Mouse (Mus musculus): ENCODE measurements around the gene Traf3ip1. TPM values are rescaled to one million over a fixed set of nuclear protein-coding genes. Genes with fewer than 3 reads are reported as not detected.

Gene Traf3ip1
- total and polyA plus RNA-seq, 3 experiments, result 5.0 to 7.5 (median 5.9) TPM

- dilution Hi-C loops (cut with MboI; ENCODE audit: extremely low pct_ligation_motif_present, extremely low pct_unique_long_range_greater_than_20kb, low sequenced_read_pairs), result no loop called here
- H3K9ac ChIP-seq (ENCODE audit: insufficient read depth, low read depth), result no peak overlapping the region
- no peaks in the 10 kb centered on the region for H3K9me3 ChIP-seq (replicated peaks; ENCODE audit: low read length)
- H3K36me3 ChIP-seq (replicated peaks in 1 of 2; ENCODE audit: control insufficient read depth in 1 of 2, insufficient read depth in 1 of 2, low read length in 1 of 2), result peaks cover 0 to 7% of the 10 kb centered on the region in 2 experiments
- no peaks in the 10 kb centered on the region for H3K27me3 ChIP-seq (replicated peaks)
- in situ Hi-C loops (cut with MboI; ENCODE audit: low pct_ligation_motif_present, low pct_unique_long_range_greater_than_20kb, low sequenced_read_pairs), result no loop called here
- H3K27ac ChIP-seq (ENCODE audit: insufficient read depth, low read depth), result peak overlapping the region; percentile 39; the same call in 1 of the 2 replicates
- H3K4me2 ChIP-seq (ENCODE audit: insufficient read depth, low read depth, poor library complexity, severe bottlenecking), result peak overlapping the region; percentile 14; the same call in 1 of the 2 replicates
- H3K4me3 ChIP-seq (replicated peaks in 1 of 3; ENCODE audit: low read depth in 2 of 3, low read length in 2 of 3, poor library complexity in 1 of 3), result no peak overlapping the region
- peaks cover 6 to 53% of the 10 kb centered on the region in 2 experiments; a peak in 3 of 4 replicates for H3K4me1 ChIP-seq (ENCODE audit: control insufficient read depth in 1 of 2, insufficient read depth in 2 of 2)
- DNase-seq (ENCODE audit: extremely low read depth), result no peak
- no peak for TF ChIP-seq POLR2A (IDR thresholded peaks at IDR 0.05; ENCODE audit: low read depth, low read length)
- no peak for TF ChIP-seq NELFE (IDR thresholded peaks at IDR 0.05; ENCODE audit: low read depth, low read length)
- no peak for TF ChIP-seq MEF2A (IDR thresholded peaks at IDR 0.05; ENCODE audit: borderline replicate concordance, low read depth, low read length)
- no peak for TF ChIP-seq TCF12 (IDR thresholded peaks at IDR 0.05; ENCODE audit: low read depth, low read length)
- no peak for TF ChIP-seq ELF1 (IDR thresholded peaks at IDR 0.05; ENCODE audit: low read depth, low read length)
- no peak for TF ChIP-seq HCFC1 (IDR thresholded peaks at IDR 0.05; ENCODE audit: low read depth, low read length)
- TF ChIP-seq RCOR1 (conservative IDR thresholded peaks at IDR 0.05; ENCODE audit: low read depth, low read length), result no peak
- no peak for TF ChIP-seq MXI1 (IDR thresholded peaks at IDR 0.05; ENCODE audit: low read depth, low read length)
- TF ChIP-seq BHLHE40 (IDR thresholded peaks at IDR 0.05; ENCODE audit: low read depth, low read length), result no peak
- TF ChIP-seq UBTF (IDR thresholded peaks at IDR 0.05; ENCODE audit: low read depth, low read length), result no peak
- no peak for TF ChIP-seq CHD1 (IDR thresholded peaks at IDR 0.05; ENCODE audit: low read depth, low read length)
- no peak for TF ChIP-seq NRF1 (IDR thresholded peaks at IDR 0.05; ENCODE audit: low read depth, low read length)
- peaks cover 3% of the 10 kb centered on the region; the same call in 1 of the 2 replicates for H3K79me2 ChIP-seq (replicated peaks; ENCODE audit: control insufficient read depth, extremely low read depth, insufficient read depth, poor library complexity, severe bottlenecking)
Observed at GRCm38 (mm10) chr1:91455661-91456161, 38.7 kb upstream of the Traf3ip1 start.

- H3K79me2 ChIP-seq (replicated peaks; ENCODE audit: control insufficient read depth, extremely low read depth, insufficient read depth, poor library complexity, severe bottlenecking), result peaks cover 3% of the 10 kb centered on the region; the same call in 1 of the 2 replicates
- in situ Hi-C loops (cut with MboI; ENCODE audit: low pct_ligation_motif_present, low pct_unique_long_range_greater_than_20kb, low sequenced_read_pairs) (no loop called here), dilution Hi-C loops (cut with MboI; ENCODE audit: extremely low pct_ligation_motif_present, extremely low pct_unique_long_range_greater_than_20kb, low sequenced_read_pairs) (no loop called here)
- no peak for TF ChIP-seq MAZ (IDR thresholded peaks at IDR 0.05; ENCODE audit: low read depth, low read length)
- TF ChIP-seq SIN3A (IDR thresholded peaks at IDR 0.05; ENCODE audit: low read length), result no peak
- no peak for TF ChIP-seq NRF1 (IDR thresholded peaks at IDR 0.05; ENCODE audit: low read depth, low read length)
- TF ChIP-seq ZC3H11A (IDR thresholded peaks at IDR 0.05; ENCODE audit: low read depth, low read length), result no peak
- TF ChIP-seq HCFC1 (IDR thresholded peaks at IDR 0.05; ENCODE audit: low read depth, low read length), result no peak
- TF ChIP-seq MAFK (IDR thresholded peaks at IDR 0.05; ENCODE audit: insufficient replicate concordance, low read length), result no peak
- no peak for TF ChIP-seq ELF1 (IDR thresholded peaks at IDR 0.05; ENCODE audit: low read depth, low read length)
- TF ChIP-seq NELFE (IDR thresholded peaks at IDR 0.05; ENCODE audit: low read depth, low read length), result no peak
- no peak for TF ChIP-seq EP300 (IDR thresholded peaks at IDR 0.05; ENCODE audit: low read length)
- TF ChIP-seq MAX (IDR thresholded peaks at IDR 0.05; ENCODE audit: low read length), result no peak
- TF ChIP-seq ZKSCAN1 (IDR thresholded peaks at IDR 0.05; ENCODE audit: borderline replicate concordance, low read depth, low read length), result no peak
- no peak for TF ChIP-seq CHD2 (IDR thresholded peaks at IDR 0.05; ENCODE audit: low read length)
- TF ChIP-seq SMC3 (IDR thresholded peaks at IDR 0.05; ENCODE audit: low read depth, low read length), result no peak
- no peak for TF ChIP-seq RAD21 (IDR thresholded peaks at IDR 0.05; ENCODE audit: low read depth, low read length)
- TF ChIP-seq E2F4 (IDR thresholded peaks at IDR 0.05; ENCODE audit: insufficient replicate concordance, low read depth, low read length), result no peak
- TF ChIP-seq JUND (conservative IDR thresholded peaks at IDR 0.05; ENCODE audit: low read depth, low read length), result no peak
- TF ChIP-seq JUN (IDR thresholded peaks at IDR 0.05; ENCODE audit: insufficient read depth, low read depth, low read length), result no peak
- TF ChIP-seq POLR2A (IDR thresholded peaks at IDR 0.05; ENCODE audit: low read depth, low read length), result no peak
- TF ChIP-seq UBTF (IDR thresholded peaks at IDR 0.05; ENCODE audit: low read depth, low read length), result no peak
- no peak for TF ChIP-seq ETS1 (conservative IDR thresholded peaks at IDR 0.05; ENCODE audit: low read depth, low read length)
- H3K4me2 ChIP-seq (ENCODE audit: insufficient read depth, low read depth, poor library complexity, severe bottlenecking), result peak overlapping the region; percentile 14; the same call in 1 of the 2 replicates
- H3K9ac ChIP-seq (ENCODE audit: insufficient read depth, low read depth), result no peak overlapping the region
- H3K27me3 ChIP-seq (replicated peaks), result no peaks in the 10 kb centered on the region
- no peak overlapping the region for H3K4me3 ChIP-seq (replicated peaks in 1 of 3; ENCODE audit: low read depth in 2 of 3, low read length in 2 of 3, poor library complexity in 1 of 3)
- peaks cover 6 to 54% of the 10 kb centered on the region in 2 experiments; a peak in 3 of 4 replicates for H3K4me1 ChIP-seq (ENCODE audit: control insufficient read depth in 1 of 2, insufficient read depth in 2 of 2)
- no peaks in the 10 kb centered on the region for H3K9me3 ChIP-seq (replicated peaks; ENCODE audit: low read length)
- peaks cover 0 to 2% of the 10 kb centered on the region in 2 experiments for H3K36me3 ChIP-seq (replicated peaks in 1 of 2; ENCODE audit: control insufficient read depth in 1 of 2, insufficient read depth in 1 of 2, low read length in 1 of 2)
- peak overlapping the region; percentile 39; the same call in 1 of the 2 replicates for H3K27ac ChIP-seq (ENCODE audit: insufficient read depth, low read depth)
- DNase-seq (ENCODE audit: extremely low read depth), result no peak
Observed at GRCm38 (mm10) chr1:91456301-91456801, 38.1 kb upstream of the Traf3ip1 start.

Data from CH12.LX (cell line).